Mouse (Mus musculus) limb, embryonic 12.5 days (tissue): ENCODE results near the gene Aoc3. TPM values are rescaled to one million over a fixed set of nuclear protein-coding genes. Genes with fewer than 3 reads are reported as not detected.
"Not testable (repeated sequence)": the region's sequence is repeated elsewhere in the genome, so short reads cannot be mapped to it uniquely, and the experiment has no call there.

Experiments
- ATAC-seq: fragments of 200-750 bp; cut with Nextera tagmentation; 2 replicates; pipeline ENCODE4 v1.8.0; 2017; ENCODE audit warnings: low read depth, moderate TSS enrichment; ENCODE audit not compliant: insufficient number of reproducible peaks, insufficient read depth, low FRiP score, low TSS enrichment
- H3K27ac ChIP-seq: fragments of 300-500 bp; sonication (generic); 2 replicates; pipeline ENCODE4 v1.5.1; 2016; ENCODE audit warnings: mild to moderate bottlenecking, moderate library complexity
- H3K27me3 ChIP-seq: fragments of 300-500 bp; sonication (generic); 2 replicates; pipeline ENCODE4 v1.6.1; 2016; ENCODE audit warnings: mild to moderate bottlenecking, moderate library complexity
- H3K36me3 ChIP-seq: fragments of 300-500 bp; sonication (generic); 2 replicates; pipeline ENCODE4 v1.6.1; 2016; ENCODE audit warnings: mild to moderate bottlenecking, moderate library complexity
- H3K4me1 ChIP-seq: fragments of 300-500 bp; sonication (generic); replicated peaks from 2 replicates; pipeline ENCODE4 v1.6.1; 2016
- H3K4me2 ChIP-seq: fragments of 300-500 bp; sonication (generic); 2 replicates; pipeline ENCODE4 v1.6.1; 2016; ENCODE audit warnings: mild to moderate bottlenecking, moderate library complexity
- H3K4me3 ChIP-seq: fragments of 300-500 bp; sonication (generic); replicated peaks from 2 replicates; pipeline ENCODE4 v1.5.1; 2016; ENCODE audit warnings: mild to moderate bottlenecking
- H3K9ac ChIP-seq: fragments of 300-500 bp; sonication (generic); replicated peaks from 2 replicates; pipeline ENCODE4 v1.6.1; 2016; ENCODE audit warnings: mild to moderate bottlenecking, moderate library complexity
- H3K9me3 ChIP-seq: fragments of 300-500 bp; sonication (generic); 2 replicates; pipeline ENCODE4 v1.6.1; 2016; ENCODE audit warnings: mild to moderate bottlenecking, moderate library complexity
- whole genome bisulfite sequencing: fragments of 180-500 bp; shearing (Covaris S2); methylation state at CpG from one replicate; pipeline ENCODE4 v1.1.7; 2016; 5-methylcytosine and 5-hydroxymethylcytosine counted together
- polyA plus RNA-seq: library from polyadenylated mRNA; unstranded; fragments of >200 nt; fragmentation: Nextera tagmentation; extraction: Ambion mirVana; gene quantifications from 2 replicates; pipeline ENCODE4 v1.2.1, GENCODE M21; 2016

Aoc3 gene
- polyA plus RNA-seq, 1 experiment from 2014 or later, result 0.05 TPM

- Histone ChIP-seq H3K4me3 (no peak overlapping the region), H3K9me3 (no peaks in the 10 kb centered on the region), H3K4me2 (no peak overlapping the region), H3K9ac (no peak overlapping the region), H3K27me3 (no peaks in the 10 kb centered on the region), H3K36me3 (peaks cover 24% of the 10 kb centered on the region), H3K4me1 (peaks cover 3% of the 10 kb centered on the region; the same call in 1 of the 2 replicates), H3K27ac (no peak overlapping the region)
- WGBS, result 79% methylated on average over 6 of the region's 6 CpGs
- no peak for ATAC-seq
Measured at GRCm38 (mm10) chr11:101328941-101329635, 1.3 kb upstream of the Aoc3 start.

DNA sequence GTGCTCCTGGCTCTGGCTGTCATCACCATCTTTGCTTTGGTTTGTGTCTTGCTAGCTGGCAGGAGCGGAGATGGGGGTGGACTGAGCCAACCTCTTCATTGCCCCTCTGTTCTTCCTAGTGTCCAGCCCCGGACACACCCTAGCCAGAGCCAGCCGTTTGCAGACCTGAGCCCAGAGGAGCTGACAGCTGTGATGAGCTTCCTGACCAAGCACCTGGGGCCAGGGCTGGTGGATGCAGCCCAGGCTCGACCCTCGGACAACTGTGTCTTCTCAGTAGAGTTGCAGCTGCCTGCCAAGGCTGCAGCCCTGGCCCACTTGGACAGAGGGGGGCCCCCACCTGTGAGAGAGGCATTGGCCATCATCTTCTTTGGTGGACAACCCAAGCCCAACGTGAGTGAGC, 556 bp downstream of the Aoc3 start:
- H3K27ac ChIP-seq, H3K9me3 ChIP-seq, H3K27me3 ChIP-seq, ATAC-seq, H3K4me2 ChIP-seq, H3K4me1 ChIP-seq, H3K9ac ChIP-seq, H3K4me3 ChIP-seq, H3K36me3 ChIP-seq: not testable (repeated sequence)
- 81% methylated on average over 6 of the region's 6 CpGs for WGBS

DNA sequence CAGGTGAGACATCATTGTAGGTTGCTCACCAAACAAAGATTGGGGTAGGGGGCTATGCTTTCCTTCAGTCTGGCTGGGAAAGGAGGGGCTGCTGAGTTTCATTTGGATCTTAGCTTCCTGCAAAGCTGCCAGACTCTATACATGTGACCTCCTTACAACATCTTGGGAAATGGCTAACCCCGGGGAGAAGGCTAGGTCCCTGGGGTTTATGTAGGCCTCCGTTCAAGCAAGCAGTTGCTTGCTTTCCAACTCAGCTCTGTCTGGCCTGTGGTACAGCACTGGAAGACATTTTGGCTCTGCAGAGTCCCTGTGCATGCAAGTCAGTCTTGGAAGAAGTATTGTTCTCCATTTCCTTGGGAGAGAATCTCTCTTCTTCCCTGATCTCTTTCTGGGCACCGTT, 2.1 kb downstream of the Aoc3 start:
- no peak overlapping the region for H3K4me3 ChIP-seq
- H3K9ac ChIP-seq, result no peak overlapping the region
- no peak for ATAC-seq
- H3K27ac ChIP-seq, result no peak overlapping the region
- no peak overlapping the region for H3K4me2 ChIP-seq
- no peaks in the 10 kb centered on the region for H3K27me3 ChIP-seq
- no peaks in the 10 kb centered on the region for H3K9me3 ChIP-seq
- H3K4me1 ChIP-seq, result peaks cover 13% of the 10 kb centered on the region
- 88% methylated on average over 3 of the region's 3 CpGs for WGBS
- no peaks in the 10 kb centered on the region for H3K36me3 ChIP-seq

DNA sequence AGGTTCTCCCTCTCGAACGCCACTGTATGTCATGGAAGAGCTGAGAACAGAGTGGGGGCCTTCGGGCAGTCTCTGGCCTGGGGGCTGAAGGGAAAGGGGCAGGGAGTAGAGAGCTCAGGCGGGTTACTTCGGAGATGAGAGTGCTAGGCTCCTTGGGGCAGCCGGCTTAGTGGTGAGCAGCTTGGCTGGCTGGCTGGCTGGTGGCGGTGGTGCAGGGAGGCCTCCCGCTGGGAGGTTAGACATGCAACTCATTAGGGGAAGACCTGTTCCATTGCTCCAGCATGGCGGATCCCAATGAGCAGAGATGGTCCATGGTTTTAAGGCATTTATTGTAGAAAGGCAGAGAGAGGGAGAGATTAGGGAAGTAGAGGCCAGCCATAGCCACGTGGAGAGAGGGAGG, 3.6 kb downstream of the Aoc3 start:
- no peaks in the 10 kb centered on the region for H3K27me3 ChIP-seq
- H3K27ac ChIP-seq, result no peak overlapping the region
- ATAC-seq, result no peak
- no peak overlapping the region for H3K4me2 ChIP-seq
- H3K9me3 ChIP-seq, result no peaks in the 10 kb centered on the region
- no peak overlapping the region for H3K4me3 ChIP-seq
- WGBS, result 24% methylated on average over 10 of the region's 10 CpGs
- no peaks in the 10 kb centered on the region for H3K36me3 ChIP-seq
- peaks cover 26% of the 10 kb centered on the region for H3K4me1 ChIP-seq
- peak overlapping the region; percentile 8; the same call in 1 of the 2 replicates for H3K9ac ChIP-seq

GRCm38 (mm10) chr11:101334516-101334915, 4.1 kb downstream of the Aoc3 start:
- H3K4me3 ChIP-seq, result no peak overlapping the region
- H3K9ac ChIP-seq, result peak overlapping the region; percentile 8; the same call in 1 of the 2 replicates
- H3K4me2 ChIP-seq, result no peak overlapping the region
- H3K36me3 ChIP-seq, result no peaks in the 10 kb centered on the region
- no peaks in the 10 kb centered on the region for H3K27me3 ChIP-seq
- H3K9me3 ChIP-seq, result no peaks in the 10 kb centered on the region
- H3K4me1 ChIP-seq, result peaks cover 26% of the 10 kb centered on the region
- H3K27ac ChIP-seq, result no peak overlapping the region
- 0 out of 2 replicates have a peak, but pooled peaks have one; percentile 33 for ATAC-seq
- 4% methylated on average over 6 of the region's 6 CpGs for WGBS

GRCm38 (mm10) chr11:101335685-101336084, 5.3 kb downstream of the Aoc3 start:
- no peak overlapping the region for H3K9ac ChIP-seq
- 90% methylated on average over 9 of the region's 9 CpGs for WGBS
- H3K4me3 ChIP-seq, result no peak overlapping the region
- H3K4me2 ChIP-seq, result no peak overlapping the region
- no peak overlapping the region for H3K27ac ChIP-seq
- H3K9me3 ChIP-seq, result no peaks in the 10 kb centered on the region
- no peaks in the 10 kb centered on the region for H3K27me3 ChIP-seq
- H3K4me1 ChIP-seq, result peaks cover 26% of the 10 kb centered on the region
- ATAC-seq, result no peak
- no peaks in the 10 kb centered on the region for H3K36me3 ChIP-seq

DNA sequence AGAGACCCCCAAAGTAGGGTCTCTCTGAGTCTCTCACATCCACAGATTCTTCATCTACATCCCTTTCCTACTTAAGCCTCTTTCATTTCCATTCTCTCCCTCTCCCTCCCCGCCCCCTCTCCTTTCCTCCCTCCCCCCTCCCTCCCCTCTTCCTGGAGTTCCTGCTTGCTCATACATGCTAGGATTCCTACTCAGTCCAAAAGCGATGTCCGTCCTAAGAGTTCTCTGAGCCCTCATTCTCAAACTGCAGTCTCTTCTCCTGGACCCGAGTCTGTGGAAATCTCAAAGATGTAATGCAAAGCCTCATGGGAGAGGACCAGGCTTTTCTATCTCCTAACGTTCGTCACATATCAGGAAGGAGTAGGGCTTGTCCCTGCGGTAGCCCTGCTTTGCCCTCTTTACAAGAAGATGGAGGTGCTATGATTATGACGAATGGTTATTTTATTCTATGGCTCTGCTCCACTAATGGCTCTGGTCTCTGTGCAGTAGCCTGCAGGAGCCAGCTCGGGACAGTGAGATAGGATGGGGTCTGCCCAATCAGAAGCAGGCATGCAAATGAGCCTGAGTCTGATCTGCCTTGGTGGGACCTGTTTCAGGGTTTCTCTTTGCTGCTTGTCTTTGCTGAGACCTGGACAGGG, 7.8 kb downstream of the Aoc3 start:
- peak; percentile 87 for ATAC-seq
- Histone ChIP-seq H3K4me2 (peak overlapping the region; percentile 59), H3K9me3 (no peaks in the 10 kb centered on the region), H3K36me3 (no peaks in the 10 kb centered on the region), H3K27ac (peak overlapping the region; percentile 73), H3K9ac (peak overlapping the region; percentile 51), H3K4me1 (peaks cover 26% of the 10 kb centered on the region), H3K4me3 (peak overlapping the region; percentile 26), H3K27me3 (no peaks in the 10 kb centered on the region)
- 2% methylated on average over 9 of the region's 9 CpGs for WGBS

GRCm38 (mm10) chr11:101347083-101347775, 16.8 kb downstream of the Aoc3 start:
- Histone ChIP-seq H3K9me3 (0 out of 2 replicates have a peak, but pooled peaks cover 3% of the 10 kb centered on the region), H3K4me1 (peaks cover 5% of the 10 kb centered on the region; the same call in 1 of the 2 replicates), H3K4me3 (no peak overlapping the region), H3K36me3 (no peaks in the 10 kb centered on the region), H3K9ac (no peak overlapping the region), H3K4me2 (no peak overlapping the region), H3K27me3 (no peaks in the 10 kb centered on the region), H3K27ac (no peak overlapping the region)
- no peak for ATAC-seq
- 74% methylated on average over 10 of the region's 10 CpGs for WGBS

- 62% methylated on average over 7 of the region's 7 CpGs for WGBS
- no peak for ATAC-seq
- H3K27ac ChIP-seq, result no peak overlapping the region
Measured at GRCm38 (mm10) chr11:101348774-101349173, 18.4 kb downstream of the Aoc3 start.

GRCm38 (mm10) chr11:101349216-101349615, 18.8 kb downstream of the Aoc3 start:
- Histone ChIP-seq H3K9ac (no peak overlapping the region), H3K36me3 (no peaks in the 10 kb centered on the region), H3K4me1 (peaks cover 5% of the 10 kb centered on the region; the same call in 1 of the 2 replicates), H3K27me3 (no peaks in the 10 kb centered on the region), H3K4me3 (no peak overlapping the region), H3K27ac (no peak overlapping the region), H3K4me2 (no peak overlapping the region), H3K9me3 (0 out of 2 replicates have a peak, but pooled peaks cover 3% of the 10 kb centered on the region)
- 69% methylated on average over 3 of the region's 3 CpGs for WGBS
- ATAC-seq, result no peak

More at GRCm38 (mm10) chr11:101348774-101349173, 18.4 kb downstream of the Aoc3 start:
- Histone ChIP-seq H3K36me3 (no peaks in the 10 kb centered on the region), H3K27me3 (no peaks in the 10 kb centered on the region), H3K9ac (no peak overlapping the region), H3K4me2 (no peak overlapping the region), H3K4me3 (no peak overlapping the region), H3K4me1 (peaks cover 5% of the 10 kb centered on the region; the same call in 1 of the 2 replicates), H3K9me3 (0 out of 2 replicates have a peak, but pooled peaks cover 3% of the 10 kb centered on the region)

- no peak overlapping the region for H3K4me3 ChIP-seq
- H3K27me3 ChIP-seq, result no peaks in the 10 kb centered on the region
- H3K9me3 ChIP-seq, result 0 out of 2 replicates have a peak, but pooled peaks cover 3% of the 10 kb centered on the region
- H3K36me3 ChIP-seq, result no peaks in the 10 kb centered on the region
- 35% methylated on average over 11 of the region's 11 CpGs for WGBS
- H3K27ac ChIP-seq, result no peak overlapping the region
- H3K4me1 ChIP-seq, result peaks cover 5% of the 10 kb centered on the region; the same call in 1 of the 2 replicates
- no peak for ATAC-seq
- no peak overlapping the region for H3K9ac ChIP-seq
- H3K4me2 ChIP-seq, result no peak overlapping the region
Measured at GRCm38 (mm10) chr11:101351100-101351720, 20.8 kb downstream of the Aoc3 start.
